Mouse (Mus musculus) gastrocnemius, postnatal 25 days (tissue): ENCODE measurements at regions not wholly inside any gene's neighbourhood (a gene's known extent, or its start where the extent isn't known, plus 50 kb on each side); places are given as distances from the start of the nearest gene placed in this dataset.

Source experiments
- DNase-seq: peaks from one replicate; pipeline ENCODE4 v3.0.0; 2022

DNA sequence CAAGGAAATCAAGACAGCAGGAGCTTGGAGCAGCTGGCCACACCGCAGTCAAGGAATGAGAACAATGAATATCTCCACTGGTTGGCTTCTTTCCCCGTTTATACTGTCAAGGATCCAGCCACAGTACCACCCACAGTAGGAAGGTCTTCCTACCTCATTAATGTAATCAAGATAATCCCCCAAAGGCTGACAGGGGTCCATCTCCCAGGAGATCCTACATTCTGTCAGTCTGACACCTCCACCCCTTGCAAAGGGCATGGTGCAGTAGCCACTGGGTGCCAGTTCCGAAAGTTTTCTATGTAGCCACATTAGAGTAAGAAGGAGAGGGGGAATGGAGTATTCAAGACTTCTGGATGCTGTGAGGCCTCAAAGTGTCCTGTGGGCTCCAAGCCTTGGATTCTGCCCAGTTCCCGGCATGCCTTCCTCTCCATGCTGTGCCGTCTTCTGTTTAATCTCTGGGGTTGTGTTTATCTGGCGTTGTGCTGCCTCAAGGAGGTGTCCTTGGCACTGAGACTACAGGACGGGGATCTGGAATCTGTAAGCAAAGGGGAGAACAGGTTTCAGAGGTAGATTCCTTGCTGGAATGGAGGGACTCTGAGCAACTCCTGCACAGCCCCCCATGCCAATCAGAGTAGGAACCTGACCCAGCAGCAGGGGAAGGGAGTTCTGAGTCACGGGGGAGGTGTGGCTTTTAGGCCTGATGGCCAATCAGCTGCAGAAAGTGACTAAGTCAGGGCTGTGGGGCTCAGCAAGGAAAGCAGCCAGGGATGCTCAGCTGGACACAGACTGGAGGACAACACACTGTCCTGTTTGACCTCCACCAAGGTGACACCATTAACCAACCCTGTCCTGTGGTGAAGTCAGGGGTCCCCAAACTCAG is 77.3 kb upstream of the Wscd1 start:
- DNase-seq: no peak

DNA sequence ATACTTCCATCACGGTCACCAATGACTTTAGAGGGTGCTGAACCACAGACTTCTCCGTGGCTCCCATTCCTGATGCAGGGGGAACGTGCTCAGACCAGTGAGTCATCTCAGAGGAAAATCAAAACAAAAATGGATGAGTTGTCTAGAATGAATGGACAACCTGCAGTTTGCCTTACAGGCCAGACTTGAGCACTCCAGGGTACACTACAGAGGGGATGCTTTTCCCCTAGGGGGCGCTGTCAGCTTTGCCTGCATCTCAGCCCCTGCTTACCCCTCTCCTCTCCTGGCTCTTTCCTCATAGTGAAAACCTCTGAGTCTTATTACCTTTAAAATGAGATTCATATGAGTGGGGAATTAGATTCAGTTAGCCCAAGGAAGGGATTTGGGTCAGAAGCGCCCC is 75.4 kb upstream of the Wscd1 start:
- DNase-seq: no peak

DNA sequence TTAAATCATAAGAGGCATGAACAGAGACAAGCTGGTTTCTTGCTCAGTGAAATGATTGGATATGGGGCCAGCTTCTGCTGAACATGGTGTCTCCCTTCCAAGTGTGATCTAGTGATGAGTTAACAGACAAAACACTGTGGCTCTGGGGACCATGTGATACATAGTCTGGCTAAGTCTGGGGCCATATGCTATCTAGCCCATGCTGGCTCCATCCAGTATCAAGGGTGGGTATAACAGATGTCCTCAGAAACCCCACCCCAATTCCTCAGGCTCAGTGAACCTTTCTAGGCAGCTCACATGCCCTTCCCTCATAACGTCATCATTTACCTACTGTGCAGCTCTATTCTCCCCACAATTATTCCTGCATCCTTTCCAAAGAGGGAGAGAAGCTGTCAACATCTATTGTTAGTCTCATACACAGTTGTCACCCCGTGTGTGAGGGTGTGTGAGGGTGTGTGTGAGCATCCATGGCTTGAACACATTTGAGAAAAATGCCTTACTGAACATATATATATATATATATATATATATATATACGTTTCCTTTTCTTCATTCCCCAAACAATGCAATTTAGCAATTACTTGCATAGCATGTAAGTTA is 73.9 kb upstream of the Wscd1 start:
- no peak for DNase-seq

DNA sequence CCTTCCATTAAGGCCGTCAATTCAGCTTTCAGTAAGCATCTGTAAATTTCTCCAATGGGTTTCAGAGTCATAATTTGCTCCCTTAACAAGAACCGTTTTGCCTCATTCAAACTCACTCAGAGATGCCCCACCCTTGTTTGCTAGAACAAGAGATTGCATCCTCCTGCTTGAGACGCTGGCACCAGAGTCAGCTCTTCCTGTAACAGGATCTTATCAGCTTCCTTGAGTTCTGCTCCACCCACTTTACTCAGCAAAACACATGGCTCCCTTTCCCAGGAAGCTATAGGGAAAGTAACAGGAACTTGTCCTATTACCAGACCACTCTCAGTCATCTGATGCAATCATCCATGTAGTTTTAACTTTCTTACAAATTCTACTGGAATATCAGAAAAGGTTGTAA is 52.7 kb upstream of the Wscd1 start:
- no peak for DNase-seq

DNA sequence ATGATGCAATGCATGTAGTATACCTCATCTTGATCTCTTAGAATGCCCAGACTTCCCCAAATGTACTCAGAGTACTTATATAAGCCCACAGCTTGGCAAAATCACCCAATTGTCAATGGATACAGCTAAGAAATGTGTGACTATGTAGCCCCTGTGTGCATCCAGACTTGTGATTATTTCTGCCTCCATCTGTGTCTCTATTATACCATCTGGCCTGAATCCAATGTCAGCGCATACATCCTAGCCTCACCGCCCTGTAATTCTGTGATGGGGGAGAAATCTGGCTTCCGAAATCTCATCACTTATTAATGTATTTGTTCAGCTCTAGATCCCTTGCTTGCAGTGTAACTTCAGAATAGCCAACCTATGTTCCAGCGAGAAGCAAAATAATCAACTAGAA is 50.9 kb upstream of the Wscd1 start:
- no peak for DNase-seq
